Mouse (Mus musculus): ENCODE results near the gene Fam110a.

DNA sequence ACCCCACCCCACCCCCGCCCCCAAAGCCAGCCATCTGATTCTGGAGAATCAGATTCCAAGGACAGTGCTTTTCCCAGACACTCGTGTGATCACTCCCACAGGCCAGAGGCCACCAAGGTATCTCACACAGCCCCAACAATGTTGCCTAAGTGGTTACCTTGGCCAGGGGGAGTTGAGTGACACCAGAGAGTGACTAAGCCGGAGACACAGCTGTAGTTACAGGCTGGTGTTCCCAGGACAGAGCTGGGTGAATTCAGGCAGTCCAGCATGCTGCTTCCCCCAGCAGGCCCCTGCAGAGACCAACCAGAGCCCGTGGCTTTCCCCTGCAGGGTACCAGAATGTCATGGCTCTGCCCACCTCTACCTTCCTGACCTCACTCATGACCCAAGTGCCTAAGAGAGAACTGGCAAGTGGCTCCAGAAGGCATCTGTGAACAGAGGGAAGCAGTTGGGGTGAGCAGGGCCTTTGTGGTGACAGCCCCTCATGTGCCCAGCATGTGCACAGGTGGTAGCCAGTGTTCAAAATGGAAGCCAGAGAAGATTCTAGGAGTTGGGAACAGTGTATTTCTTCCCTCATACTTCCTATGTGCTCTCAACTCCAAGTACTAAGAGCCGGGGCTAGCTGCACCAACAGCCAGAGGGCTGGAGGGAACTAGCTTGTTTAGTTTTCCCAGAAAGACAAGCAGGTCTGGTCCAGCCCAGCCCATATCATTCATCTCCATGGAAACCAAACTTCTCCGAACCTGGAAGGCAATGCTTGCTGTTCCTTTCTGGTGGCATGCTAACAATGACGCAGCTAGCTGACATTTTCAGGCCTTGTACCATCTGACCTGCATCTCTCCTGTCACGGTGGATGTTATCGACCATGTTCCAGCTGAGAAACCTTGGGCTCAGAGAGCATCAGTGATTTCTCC is 18.5 kb downstream of the Fam110a start:
- TF ChIP-seq POLR2A (IDR thresholded peaks at IDR 0.05; ENCODE audit: low read depth, low read length) (no peak), CTCF (IDR thresholded peaks at IDR 0.05; ENCODE audit: extremely low read depth, insufficient read length, insufficient replicate concordance, low read depth, low read length) (no peak)
